Mouse (Mus musculus): ENCODE measurements around the gene 2700097O09Rik. TPM values are rescaled to one million over a fixed set of nuclear protein-coding genes. Genes with fewer than 3 reads are reported as not detected.

2700097O09Rik gene
- total RNA-seq, 2 experiments from 2014 or later, result 20.7 to 32.7 TPM

GRCm38 (mm10) chr12:54996979-54997474 is 82.9 kb downstream of the 2700097O09Rik start:
- no peak for ATAC-seq (replicated peaks; ENCODE audit: low FRiP score, low TSS enrichment, poor library complexity, severe bottlenecking)

- ATAC-seq (replicated peaks; ENCODE audit: low FRiP score, low TSS enrichment, poor library complexity, severe bottlenecking), result no peak
These were observed 83.9 kb downstream of the 2700097O09Rik start for GRCm38 (mm10) chr12:54995965-54996364.

Other genes with a start within 250 kb of the 2700097O09Rik start
- 29.8 and 41.6 TPM in 2 replicates for gene Cfl2, start 217.2 kb downstream of the 2700097O09Rik start, total RNA-seq (2014; fragmentation: Nextera tagmentation)
- gene Cfl2, start 217.2 kb downstream of the 2700097O09Rik start, total RNA-seq (2017), result 22.7 and 31.5 TPM in 2 replicates
- gene Gm20403, start 93.6 kb downstream of the 2700097O09Rik start, total RNA-seq (2014; fragmentation: Nextera tagmentation), result not detected in 2 replicates
- not detected in 2 replicates for gene Gm20403, start 93.6 kb downstream of the 2700097O09Rik start, total RNA-seq (2017)
- gene Baz1a, start 65.8 kb downstream of the 2700097O09Rik start, total RNA-seq (2014; fragmentation: Nextera tagmentation), result 105 and 128 TPM in 2 replicates
- gene Baz1a, start 65.8 kb downstream of the 2700097O09Rik start, total RNA-seq (2017), result 98.9 and 112 TPM in 2 replicates
- gene Srp54a, start 152 bp upstream of the 2700097O09Rik start, total RNA-seq (2014; fragmentation: Nextera tagmentation), result 72.6 and 88.9 TPM in 2 replicates
- 194 and 251 TPM in 2 replicates for gene Srp54a, start 152 bp upstream of the 2700097O09Rik start, total RNA-seq (2017)
- gene Fam177a, start 44.4 kb upstream of the 2700097O09Rik start, total RNA-seq (2014; fragmentation: Nextera tagmentation), result 5.8 TPM in 1 of 2 replicates, not detected in the other
- 13.9 and 19.9 TPM in 2 replicates for gene Fam177a, start 44.4 kb upstream of the 2700097O09Rik start, total RNA-seq (2017)
- gene Srp54b, start 75.0 kb upstream of the 2700097O09Rik start, total RNA-seq (2014; fragmentation: Nextera tagmentation), result 18.3 and 26.0 TPM in 2 replicates
- 51.0 and 107 TPM in 2 replicates for gene Srp54b, start 75.0 kb upstream of the 2700097O09Rik start, total RNA-seq (2017)
- gene 1700047I17Rik2, start 119.5 kb upstream of the 2700097O09Rik start, total RNA-seq (2014; fragmentation: Nextera tagmentation), result 9.7 and 11.2 TPM in 2 replicates
- gene 1700047I17Rik2, start 119.5 kb upstream of the 2700097O09Rik start, total RNA-seq (2017), result 4.9 TPM in 1 of 2 replicates, not detected in the other
- gene Srp54c, start 150.1 kb upstream of the 2700097O09Rik start, total RNA-seq (2014; fragmentation: Nextera tagmentation), result 19.0 and 33.7 TPM in 2 replicates
- 109 and 117 TPM in 2 replicates for gene Srp54c, start 150.1 kb upstream of the 2700097O09Rik start, total RNA-seq (2017)
- gene 1110008L16Rik, start 219.5 kb upstream of the 2700097O09Rik start, total RNA-seq (2014; fragmentation: Nextera tagmentation), result 31.6 and 45.5 TPM in 2 replicates
- 40.3 and 47.5 TPM in 2 replicates for gene 1110008L16Rik, start 219.5 kb upstream of the 2700097O09Rik start, total RNA-seq (2017)
- 29.6 and 36.6 TPM in 2 replicates for gene Ppp2r3c, start 222.9 kb upstream of the 2700097O09Rik start, total RNA-seq (2014; fragmentation: Nextera tagmentation)
- 24.5 and 28.1 TPM in 2 replicates for gene Ppp2r3c, start 222.9 kb upstream of the 2700097O09Rik start, total RNA-seq (2017)

Data from megakaryocyte-erythroid progenitor cell, adult 5-6 weeks (primary cell).